Mouse (Mus musculus): ENCODE results near the gene Apol6. TPM values are rescaled to one million over a fixed set of nuclear protein-coding genes. Genes with fewer than 3 reads are reported as not detected.
A peak's percentile ranks its signal among the peaks of the same experiment; 100 is the strongest.

The Apol6 gene
- polyA plus RNA-seq, 1 experiment from 2014 or later, result not detected

DNA sequence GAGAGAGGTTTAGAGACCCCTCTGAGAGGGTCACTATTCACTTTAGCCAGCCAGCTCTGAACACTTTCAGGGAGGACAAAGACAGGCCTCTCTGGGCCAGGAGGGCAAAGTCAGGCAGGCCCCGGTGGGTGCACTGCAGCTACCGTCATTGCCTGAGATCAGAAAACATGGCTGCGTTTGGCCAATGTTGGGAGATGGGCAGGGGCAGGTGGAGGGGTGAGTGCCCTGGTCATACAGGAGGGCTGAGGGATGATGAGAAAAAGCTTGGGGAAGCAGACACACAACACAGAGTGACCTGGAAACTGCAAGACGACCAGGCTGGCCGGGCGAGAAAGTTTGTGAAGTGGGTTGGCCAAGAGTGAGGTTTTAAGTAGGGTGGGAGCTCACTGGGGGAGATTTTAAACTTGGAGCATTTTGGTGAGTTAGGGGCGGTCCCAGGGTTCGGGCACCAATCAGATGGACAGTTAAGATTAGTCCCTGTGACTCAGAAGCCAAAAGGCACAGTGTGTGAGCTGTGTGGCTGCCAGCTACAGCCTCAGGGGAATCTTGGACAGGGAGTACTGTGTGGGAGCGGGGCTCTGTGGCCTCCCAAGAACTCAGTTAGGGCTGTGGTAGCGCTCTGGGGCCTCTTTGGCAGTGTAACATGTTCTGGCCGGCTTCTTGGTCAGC is 8.1 kb upstream of the Apol6 start:
- ATAC-seq (no peak), DNase-seq (no peak)
- peak overlapping the region; percentile 51; the same call in 1 of the 2 replicates for H3K27ac ChIP-seq (ENCODE audit: low read depth)
- no peak overlapping the region for H3K9ac ChIP-seq (replicated peaks)
- 65% methylated on average over 11 of the region's 11 CpGs for WGBS (ENCODE audit: insufficient replicate concordance)
- no peaks in the 10 kb centered on the region for H3K36me3 ChIP-seq (replicated peaks; ENCODE audit: insufficient read depth, low read length)
- TF ChIP-seq CTCF (IDR thresholded peaks at IDR 0.05; ENCODE audit: low read depth), result no peak
- no peak for TF ChIP-seq EP300 (IDR thresholded peaks at IDR 0.05; ENCODE audit: low read depth)
- no peak overlapping the region for H3K4me2 ChIP-seq (ENCODE audit: low read depth, low read length)
- no peaks in the 10 kb centered on the region for H3K9me3 ChIP-seq (ENCODE audit: low read length)
- H3K4me1 ChIP-seq (ENCODE audit: insufficient read depth), result no peaks in the 10 kb centered on the region
- H3K27me3 ChIP-seq (ENCODE audit: insufficient read depth, low read length), result no peaks in the 10 kb centered on the region
- H3K4me3 ChIP-seq (ENCODE audit: low read depth, low read length), result no peak overlapping the region

DNA sequence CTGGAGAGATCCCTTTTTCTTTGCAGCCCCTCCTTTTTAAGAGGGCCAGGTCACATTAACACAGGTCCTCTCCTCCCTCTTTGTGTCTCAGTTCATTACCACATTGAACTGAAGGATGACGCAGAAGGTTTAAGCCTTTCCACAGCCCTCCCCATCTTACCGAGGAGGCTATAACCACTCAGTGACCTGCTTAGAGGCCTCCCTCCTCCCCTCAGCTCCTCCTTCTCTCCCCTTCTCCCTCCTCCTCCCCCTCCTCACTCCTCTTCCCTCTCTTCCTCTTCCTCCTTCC is 7.6 kb upstream of the Apol6 start:
- Histone ChIP-seq H3K4me3 (ENCODE audit: low read depth, low read length) (no peak overlapping the region), H3K9ac (replicated peaks) (no peak overlapping the region), H3K4me2 (ENCODE audit: low read depth, low read length) (no peak overlapping the region), H3K27ac (ENCODE audit: low read depth) (peak overlapping the region; percentile 51), H3K36me3 (replicated peaks; ENCODE audit: insufficient read depth, low read length) (no peaks in the 10 kb centered on the region), H3K9me3 (ENCODE audit: low read length) (no peaks in the 10 kb centered on the region), H3K4me1 (ENCODE audit: insufficient read depth) (no peaks in the 10 kb centered on the region), H3K27me3 (ENCODE audit: insufficient read depth, low read length) (no peaks in the 10 kb centered on the region)
- DNase-seq, result no peak
- no peak for ATAC-seq
- WGBS (ENCODE audit: insufficient replicate concordance), result 57% methylated on average over 2 of the region's 2 CpGs
- no peak for TF ChIP-seq CTCF (IDR thresholded peaks at IDR 0.05; ENCODE audit: low read depth)
- TF ChIP-seq EP300 (IDR thresholded peaks at IDR 0.05; ENCODE audit: low read depth), result no peak

- Histone ChIP-seq H3K27me3 (ENCODE audit: insufficient read depth, low read length) (no peaks in the 10 kb centered on the region), H3K36me3 (replicated peaks; ENCODE audit: insufficient read depth, low read length) (no peaks in the 10 kb centered on the region), H3K4me3 (ENCODE audit: low read depth, low read length) (no peak overlapping the region), H3K9ac (replicated peaks) (no peak overlapping the region), H3K9me3 (ENCODE audit: low read length) (no peaks in the 10 kb centered on the region), H3K4me2 (ENCODE audit: low read depth, low read length) (no peak overlapping the region), H3K4me1 (ENCODE audit: insufficient read depth) (no peaks in the 10 kb centered on the region), H3K27ac (ENCODE audit: low read depth) (peak overlapping the region; percentile 51)
- ATAC-seq (no peak), DNase-seq (no peak)
- TF ChIP-seq EP300 (IDR thresholded peaks at IDR 0.05; ENCODE audit: low read depth) (no peak), CTCF (IDR thresholded peaks at IDR 0.05; ENCODE audit: low read depth) (no peak)
- 19% methylated on average over 11 of the region's 11 CpGs for WGBS (ENCODE audit: insufficient replicate concordance)
Observed at GRCm38 (mm10) chr15:77037278-77038161, 7.0 kb upstream of the Apol6 start.

DNA sequence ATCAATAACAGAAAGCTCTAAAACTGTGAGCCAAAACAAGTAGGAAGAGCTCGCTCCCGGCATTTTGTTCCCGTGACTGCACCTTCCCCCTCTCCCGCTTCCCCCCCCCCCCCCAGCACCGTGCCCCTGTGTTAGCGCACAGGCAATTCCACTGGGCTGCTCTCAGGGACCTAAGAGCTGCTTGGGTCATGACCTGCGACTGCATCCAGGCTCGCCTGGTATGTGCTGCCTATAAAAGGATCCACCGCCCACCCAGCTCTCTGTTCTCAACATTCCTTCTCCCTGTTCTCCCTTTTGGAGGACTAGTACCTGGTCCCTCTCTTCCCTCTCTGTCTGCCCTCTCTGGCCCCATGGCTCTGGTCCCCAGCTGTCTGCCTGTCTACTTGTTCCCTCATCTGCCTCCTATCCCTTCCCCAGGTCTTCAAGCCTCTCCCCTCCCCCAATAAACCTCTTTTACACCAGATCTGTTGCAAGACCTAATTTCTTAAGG is 5.3 kb upstream of the Apol6 start:
- H3K27ac ChIP-seq (ENCODE audit: low read depth), result no peak overlapping the region
- no peak overlapping the region for H3K9ac ChIP-seq (replicated peaks)
- no peaks in the 10 kb centered on the region for H3K4me1 ChIP-seq (ENCODE audit: insufficient read depth)
- ATAC-seq, result no peak
- TF ChIP-seq EP300 (IDR thresholded peaks at IDR 0.05; ENCODE audit: low read depth), result no peak
- TF ChIP-seq CTCF (IDR thresholded peaks at IDR 0.05; ENCODE audit: low read depth), result no peak
- H3K4me2 ChIP-seq (ENCODE audit: low read depth, low read length), result no peak overlapping the region
- no peak overlapping the region for H3K4me3 ChIP-seq (ENCODE audit: low read depth, low read length)
- DNase-seq, result no peak
- no peaks in the 10 kb centered on the region for H3K27me3 ChIP-seq (ENCODE audit: insufficient read depth, low read length)
- no peaks in the 10 kb centered on the region for H3K36me3 ChIP-seq (replicated peaks; ENCODE audit: insufficient read depth, low read length)
- no peaks in the 10 kb centered on the region for H3K9me3 ChIP-seq (ENCODE audit: low read length)
- 85% methylated on average over 6 of the region's 9 CpGs for WGBS (ENCODE audit: insufficient replicate concordance)

- Histone ChIP-seq H3K4me1 (ENCODE audit: insufficient read depth) (no peaks in the 10 kb centered on the region), H3K27ac (ENCODE audit: low read depth) (no peak overlapping the region), H3K4me2 (ENCODE audit: low read depth, low read length) (no peak overlapping the region), H3K9ac (replicated peaks) (no peak overlapping the region), H3K36me3 (replicated peaks; ENCODE audit: insufficient read depth, low read length) (no peaks in the 10 kb centered on the region), H3K27me3 (ENCODE audit: insufficient read depth, low read length) (no peaks in the 10 kb centered on the region), H3K9me3 (ENCODE audit: low read length) (no peaks in the 10 kb centered on the region), H3K4me3 (ENCODE audit: low read depth, low read length) (no peak overlapping the region)
- ATAC-seq, result no peak
- TF ChIP-seq CTCF (IDR thresholded peaks at IDR 0.05; ENCODE audit: low read depth), result no peak
- TF ChIP-seq EP300 (IDR thresholded peaks at IDR 0.05; ENCODE audit: low read depth), result no peak
- no peak for DNase-seq
- 24% methylated on average over 3 of the region's 3 CpGs for WGBS (ENCODE audit: insufficient replicate concordance)
Observed at GRCm38 (mm10) chr15:77040784-77041183, 3.7 kb upstream of the Apol6 start.

DNA sequence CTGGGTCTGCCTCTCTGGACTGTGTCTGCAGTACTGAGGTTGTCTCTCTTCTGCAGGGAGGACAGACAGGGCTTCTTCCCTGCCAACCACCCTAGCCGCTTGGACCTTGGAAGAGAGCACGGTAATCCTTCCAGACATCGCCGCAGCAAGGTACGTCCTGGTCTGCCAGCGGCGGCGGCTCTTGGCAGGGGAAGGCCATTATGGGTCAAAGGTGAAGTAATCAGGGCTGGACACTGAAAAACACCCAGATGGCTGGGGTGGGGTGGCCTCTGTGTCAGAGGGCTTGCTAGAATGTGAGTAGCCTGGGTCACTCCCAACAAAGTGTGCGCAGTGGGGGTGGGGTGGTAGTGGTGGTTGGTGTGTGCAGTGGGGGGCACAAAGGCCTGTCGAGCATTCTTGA is 1.1 kb downstream of the Apol6 start:
- Histone ChIP-seq H3K9me3 (ENCODE audit: low read length) (no peaks in the 10 kb centered on the region), H3K4me2 (ENCODE audit: low read depth, low read length) (no peak overlapping the region), H3K27ac (ENCODE audit: low read depth) (no peak overlapping the region), H3K27me3 (ENCODE audit: insufficient read depth, low read length) (no peaks in the 10 kb centered on the region), H3K4me1 (ENCODE audit: insufficient read depth) (no peaks in the 10 kb centered on the region), H3K4me3 (ENCODE audit: low read depth, low read length) (no peak overlapping the region), H3K36me3 (replicated peaks; ENCODE audit: insufficient read depth, low read length) (no peaks in the 10 kb centered on the region), H3K9ac (replicated peaks) (no peak overlapping the region)
- no peak for DNase-seq
- 67% methylated on average over 10 of the region's 10 CpGs for WGBS (ENCODE audit: insufficient replicate concordance)
- no peak for TF ChIP-seq CTCF (IDR thresholded peaks at IDR 0.05; ENCODE audit: low read depth)
- TF ChIP-seq EP300 (IDR thresholded peaks at IDR 0.05; ENCODE audit: low read depth), result no peak
- no peak for ATAC-seq

Data from liver, postnatal 0 days (tissue).